Mouse (Mus musculus) E14TG2a.4 (cell line): Measurements from ENCODE around the gene Tmem222.

ENCODE experiments used
- CTCF ChIP-seq: conservative IDR thresholded peaks from 2 replicates; pipeline ENCODE4 v1.5.1; 2014; ENCODE audit warnings: low read length
- POU5F1 ChIP-seq: IDR thresholded peaks from 2 replicates; pipeline ENCODE4 v1.6.1; 2014; ENCODE audit warnings: low read length, borderline replicate concordance

DNA sequence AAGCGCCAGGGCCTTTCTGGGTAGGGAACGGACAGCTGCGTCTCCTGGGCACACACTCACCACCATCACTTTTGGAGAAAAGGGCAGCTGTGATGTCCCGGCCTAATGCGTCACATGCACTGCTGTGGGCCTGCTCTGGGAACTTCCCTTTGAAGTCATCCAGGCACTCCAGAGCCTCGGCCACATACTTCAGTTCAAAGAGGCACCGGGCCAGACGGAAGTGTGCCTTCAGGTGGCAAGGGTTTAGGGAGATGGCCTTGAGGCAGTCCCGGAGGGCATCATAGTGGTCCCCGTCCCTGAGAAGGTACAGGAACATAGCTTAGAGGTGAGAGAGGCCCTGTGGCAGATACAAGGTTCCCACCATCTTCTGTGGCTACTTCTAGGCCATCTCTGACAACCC, 19.8 kb upstream of the Tmem222 start:
- no peak for TF ChIP-seq CTCF
- TF ChIP-seq POU5F1: no peak
